Mouse (Mus musculus): ENCODE data around the gene Olfr1112. TPM values are rescaled to one million over a fixed set of nuclear protein-coding genes. Genes with fewer than 3 reads are reported as not detected.
"Not testable (repeated sequence)": the region's sequence is repeated elsewhere in the genome, so short reads cannot be mapped to it uniquely, and the experiment has no call there.

The Olfr1112 gene
- not detected in 2 replicates for polyA plus RNA-seq (2015; fragmentation: Nextera tagmentation; extraction: Ambion mirVana)

GRCm38 (mm10) chr2:87187498-87187897 lies at the start of gene Olfr1112:
TSS of gene Olfr1112 (plus strand) at chr2:87187798.
- no peak within 1 kb of the TSS for H3K9ac ChIP-seq
- no peaks in the 10 kb centered on the region for H3K27me3 ChIP-seq
- no peak for ATAC-seq (replicated peaks; ENCODE audit: insufficient number of reproducible peaks, insufficient read depth, low FRiP score, low read depth)
- no peak within 1 kb of the TSS for H3K4me3 ChIP-seq
- H3K4me2 ChIP-seq, result no peak within 1 kb of the TSS
- WGBS, result 75% methylated on average over 1 of the region's 1 CpGs
- no peaks in the 10 kb centered on the region for H3K36me3 ChIP-seq
- no peaks in the 10 kb centered on the region for H3K4me1 ChIP-seq (replicated peaks)
- H3K9me3 ChIP-seq (replicated peaks), result 0 out of 2 replicates have a peak, but pooled peaks cover 3% of the 10 kb centered on the region
- no peak within 1 kb of the TSS for H3K27ac ChIP-seq

- Histone ChIP-seq H3K36me3 (no peaks in the 10 kb centered on the region), H3K4me2 (no peak within 1 kb of the TSS), H3K27me3 (no peaks in the 10 kb centered on the region), H3K9ac (no peak within 1 kb of the TSS), H3K4me1 (replicated peaks) (no peaks in the 10 kb centered on the region), H3K27ac (no peak within 1 kb of the TSS), H3K9me3 (replicated peaks) (no peaks in the 10 kb centered on the region), H3K4me3 (no peak within 1 kb of the TSS)
- 61% methylated on average over 1 of the region's 1 CpGs for WGBS
- no peak for ATAC-seq (replicated peaks; ENCODE audit: insufficient number of reproducible peaks, insufficient read depth, low FRiP score, low read depth)
Observed at GRCm38 (mm10) chr2:87140200-87140599, 47.4 kb upstream of the Olfr1112 start, which contains the start of gene Olfr1110. TSS of gene Olfr1110 (minus strand) at chr2:87140300.

- Histone ChIP-seq H3K4me3 (no peak within 1 kb of the TSS), H3K4me1 (replicated peaks) (no peaks in the 10 kb centered on the region), H3K36me3 (no peaks in the 10 kb centered on the region), H3K27me3 (no peaks in the 10 kb centered on the region), H3K27ac (no peak within 1 kb of the TSS), H3K9ac (no peak within 1 kb of the TSS), H3K4me2 (no peak within 1 kb of the TSS), H3K9me3 (replicated peaks) (no peaks in the 10 kb centered on the region)
- ATAC-seq (replicated peaks; ENCODE audit: insufficient number of reproducible peaks, insufficient read depth, low FRiP score, low read depth), result no peak
Observed at GRCm38 (mm10) chr2:87152524-87152923, 35.1 kb upstream of the Olfr1112 start, which contains the start of gene Olfr1111. TSS of gene Olfr1111 (minus strand) at chr2:87152624.

GRCm38 (mm10) chr2:87167731-87168130 lies 19.9 kb upstream of the Olfr1112 start:
- H3K9ac ChIP-seq; H3K9me3 ChIP-seq (replicated peaks); H3K4me3 ChIP-seq; H3K36me3 ChIP-seq; ATAC-seq (replicated peaks; ENCODE audit: insufficient number of reproducible peaks, insufficient read depth, low FRiP score, low read depth); H3K27ac ChIP-seq; H3K27me3 ChIP-seq; H3K4me2 ChIP-seq; H3K4me1 ChIP-seq (replicated peaks): not testable (repeated sequence)
- 68% methylated on average over 2 of the region's 2 CpGs for WGBS

DNA sequence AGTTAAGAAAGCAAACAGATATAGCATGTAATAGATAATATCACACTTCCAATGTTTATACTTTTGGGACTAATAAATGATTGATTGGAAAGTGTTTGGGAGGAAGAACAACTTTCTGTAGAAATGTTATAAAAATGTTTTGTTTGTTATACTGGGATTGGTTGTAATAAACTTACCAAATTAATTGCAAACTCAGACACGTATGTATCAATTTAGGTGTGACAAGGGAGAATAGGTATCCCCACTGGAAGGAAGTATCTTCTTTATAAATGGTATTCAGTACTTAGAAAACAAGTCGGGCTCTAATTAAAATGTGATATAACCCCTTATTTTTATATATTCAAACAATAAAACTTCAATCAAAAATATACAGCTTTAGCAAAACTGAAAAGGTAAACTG lies 21.1 kb downstream of the Olfr1112 start, which contains the start of gene Olfr1113:
Gene Olfr1113 (plus strand): TSS at position 301 of the 400 bp plus-strand sequence.
- H3K9me3 ChIP-seq (replicated peaks), result no peaks in the 10 kb centered on the region
- H3K4me3 ChIP-seq, result no peak within 1 kb of the TSS
- WGBS, result 82% methylated on average over 2 of the region's 2 CpGs
- H3K9ac ChIP-seq, result no peak within 1 kb of the TSS
- H3K27me3 ChIP-seq, result no peaks in the 10 kb centered on the region
- no peak within 1 kb of the TSS for H3K27ac ChIP-seq
- H3K4me1 ChIP-seq (replicated peaks), result no peaks in the 10 kb centered on the region
- H3K36me3 ChIP-seq, result no peaks in the 10 kb centered on the region
- no peak within 1 kb of the TSS for H3K4me2 ChIP-seq
- ATAC-seq (replicated peaks; ENCODE audit: insufficient number of reproducible peaks, insufficient read depth, low FRiP score, low read depth), result no peak

Other genes with a start within 250 kb of the Olfr1112 start
- gene Olfr1099, start 227.1 kb upstream of the Olfr1112 start, polyA plus RNA-seq (2015; fragmentation: Nextera tagmentation; extraction: Ambion mirVana), result not detected in 2 replicates
- not detected in 2 replicates for gene Olfr1100, start 207.8 kb upstream of the Olfr1112 start, polyA plus RNA-seq (2015; fragmentation: Nextera tagmentation; extraction: Ambion mirVana)
- not detected in 2 replicates for gene Olfr1101, start 196.6 kb upstream of the Olfr1112 start, polyA plus RNA-seq (2015; fragmentation: Nextera tagmentation; extraction: Ambion mirVana)
- gene Olfr1102, start 189.4 kb upstream of the Olfr1112 start, polyA plus RNA-seq (2015; fragmentation: Nextera tagmentation; extraction: Ambion mirVana), result not detected in 2 replicates
- not detected in 2 replicates for gene Olfr1104, start 160.7 kb upstream of the Olfr1112 start, polyA plus RNA-seq (2015; fragmentation: Nextera tagmentation; extraction: Ambion mirVana)
- gene Olfr1105, start 151.3 kb upstream of the Olfr1112 start, polyA plus RNA-seq (2015; fragmentation: Nextera tagmentation; extraction: Ambion mirVana), result not detected in 2 replicates
- gene Olfr1106, start 135.5 kb upstream of the Olfr1112 start, polyA plus RNA-seq (2015; fragmentation: Nextera tagmentation; extraction: Ambion mirVana), result not detected in 2 replicates
- gene Olfr1107, start 112.0 kb upstream of the Olfr1112 start, polyA plus RNA-seq (2015; fragmentation: Nextera tagmentation; extraction: Ambion mirVana), result not detected in 2 replicates
- not detected in 2 replicates for gene Olfr1109, start 91.8 kb upstream of the Olfr1112 start, polyA plus RNA-seq (2015; fragmentation: Nextera tagmentation; extraction: Ambion mirVana)
- not detected in 2 replicates for gene Olfr259, start 73.2 kb upstream of the Olfr1112 start, polyA plus RNA-seq (2015; fragmentation: Nextera tagmentation; extraction: Ambion mirVana)
- gene Olfr1110, start 47.5 kb upstream of the Olfr1112 start, polyA plus RNA-seq (2015; fragmentation: Nextera tagmentation; extraction: Ambion mirVana), result not detected in 2 replicates
- not detected in 2 replicates for gene Olfr1111, start 35.2 kb upstream of the Olfr1112 start, polyA plus RNA-seq (2015; fragmentation: Nextera tagmentation; extraction: Ambion mirVana)
- not detected in 2 replicates for gene Olfr1113, start 21.2 kb downstream of the Olfr1112 start, polyA plus RNA-seq (2015; fragmentation: Nextera tagmentation; extraction: Ambion mirVana)
- not detected in 2 replicates for gene Olfr1115, start 60.2 kb downstream of the Olfr1112 start, polyA plus RNA-seq (2015; fragmentation: Nextera tagmentation; extraction: Ambion mirVana)
- not detected in 2 replicates for gene Olfr1116, start 79.7 kb downstream of the Olfr1112 start, polyA plus RNA-seq (2015; fragmentation: Nextera tagmentation; extraction: Ambion mirVana)
- not detected in 2 replicates for gene Olfr1118, start 119.8 kb downstream of the Olfr1112 start, polyA plus RNA-seq (2015; fragmentation: Nextera tagmentation; extraction: Ambion mirVana)
- not detected in 2 replicates for gene Olfr1120, start 167.0 kb downstream of the Olfr1112 start, polyA plus RNA-seq (2015; fragmentation: Nextera tagmentation; extraction: Ambion mirVana)
- not detected in 2 replicates for gene Olfr1121, start 182.1 kb downstream of the Olfr1112 start, polyA plus RNA-seq (2015; fragmentation: Nextera tagmentation; extraction: Ambion mirVana)
- not detected in 2 replicates for gene Olfr1122, start 198.1 kb downstream of the Olfr1112 start, polyA plus RNA-seq (2015; fragmentation: Nextera tagmentation; extraction: Ambion mirVana)
- gene Olfr1123, start 228.8 kb downstream of the Olfr1112 start, polyA plus RNA-seq (2015; fragmentation: Nextera tagmentation; extraction: Ambion mirVana), result not detected in 2 replicates
- not detected in 2 replicates for gene Olfr1124, start 242.5 kb downstream of the Olfr1112 start, polyA plus RNA-seq (2015; fragmentation: Nextera tagmentation; extraction: Ambion mirVana)

All from heart, embryonic 15.5 days (tissue).